Mouse (Mus musculus) cerebral cortex, adult 2 months (tissue): ENCODE results near the gene Cdk5rap3.

ENCODE experiments used
- WGBS: fragments of 180-500 bp; shearing (Covaris S2); methylation state at CpG from one replicate; pipeline ENCODE4 v1.1.7; 2018; 5-methylcytosine and 5-hydroxymethylcytosine counted together

Gene Cdk5rap3

GRCm38 (mm10) chr11:96861446-96861845 is 54.9 kb downstream of the Cdk5rap3 start:
- 1% methylated on average over 20 of the region's 20 CpGs for WGBS

- 11% methylated on average over 8 of the region's 8 CpGs for WGBS
Measured at GRCm38 (mm10) chr11:96860564-96860963, 55.7 kb downstream of the Cdk5rap3 start.

GRCm38 (mm10) chr11:96859635-96860034 is 56.7 kb downstream of the Cdk5rap3 start:
- WGBS: 87% methylated on average over 4 of the region's 4 CpGs

- 85% methylated on average over 5 of the region's 5 CpGs for WGBS
Measured at GRCm38 (mm10) chr11:96857446-96857845, 58.9 kb downstream of the Cdk5rap3 start.
